Comparison of ENCODE assay signal across 12 mouse cellular contexts in genomic region chr10:80496421-80496820, GRCm38 (mm10). TPM values are rescaled to one million over a fixed set of nuclear protein-coding genes. Genes with fewer than 3 reads are reported as not detected.
DNase-seq lines count a peak whose midpoint lies in the region; ATAC-seq lines count a peak whose summit lies in the region.
"Had no signal": no experiment of that assay in that cellular context is flagged by ENCODE, and none has a peak within 500 bp of the region (broad histone marks: within the 10 kb centered on the region; RNA-seq: fewer than 3 reads in every experiment).

No protein-coding gene starts in this region.

- ATAC-seq in forebrain, embryonic 12.5 days (ENCODE audit: low FRiP score) = no peak
- ATAC-seq in forebrain, embryonic 16.5 days = no peak
- ATAC-seq in forebrain, embryonic 14.5 days = no peak
- ATAC-seq in limb, embryonic 15.5 days (ENCODE audit: insufficient number of reproducible peaks, low FRiP score, low TSS enrichment, low read depth) = no peak

- H3K9ac ChIP-seq in forebrain, embryonic 12.5 days = 0 out of 2 replicates have a peak overlapping the region, but pooled peaks have one; percentile 17
- H3K9ac ChIP-seq in forebrain, embryonic 16.5 days (replicated peaks; ENCODE audit: low read depth, low read length) = no peak overlapping the region
- no peak overlapping the region for H3K9ac ChIP-seq in forebrain, embryonic 14.5 days (ENCODE audit: low read length)
- H3K9ac ChIP-seq in limb, embryonic 15.5 days = no peak overlapping the region
- H3K9ac ChIP-seq: limb, embryonic 12.5 days had no signal

- peak overlapping the region; percentile 42; the same call in 1 of the 2 replicates for H3K4me3 ChIP-seq in forebrain, embryonic 12.5 days (replicated peaks)
- H3K4me3 ChIP-seq in forebrain, embryonic 16.5 days (replicated peaks; ENCODE audit: low read length) = no peak overlapping the region
- peak overlapping the region; percentile 32 for H3K4me3 ChIP-seq in forebrain, embryonic 14.5 days (ENCODE audit: low read depth, low read length)
- H3K4me3 ChIP-seq in limb, embryonic 15.5 days = peak overlapping the region; percentile 48; the same call in 1 of the 2 replicates

- no peaks in the 10 kb centered on the region for H3K9me3 ChIP-seq in forebrain, embryonic 12.5 days
- H3K9me3 ChIP-seq in forebrain, embryonic 16.5 days (ENCODE audit: control insufficient read depth, low read length) = no peaks in the 10 kb centered on the region
- no peaks in the 10 kb centered on the region for H3K9me3 ChIP-seq in forebrain, embryonic 14.5 days (replicated peaks; ENCODE audit: control insufficient read depth, low read length)
- H3K9me3 ChIP-seq in limb, embryonic 15.5 days = no peaks in the 10 kb centered on the region
- H3K9me3 ChIP-seq: limb, embryonic 12.5 days had no signal

- WGBS in forebrain, embryonic 12.5 days = under 1% methylated on average over 20 of the region's 20 CpGs
- under 1% methylated on average over 19 of the region's 20 CpGs for whole genome bisulfite sequencing in forebrain, embryonic 16.5 days
- WGBS in forebrain, embryonic 14.5 days = 0% methylated on average over 20 of the region's 20 CpGs
- WGBS in limb, embryonic 15.5 days = under 1% methylated on average over 20 of the region's 20 CpGs

- H3K27me3 ChIP-seq in forebrain, embryonic 12.5 days = peaks cover 100% of the 10 kb centered on the region
- peaks cover 85% of the 10 kb centered on the region for H3K27me3 ChIP-seq in forebrain, embryonic 16.5 days (replicated peaks; ENCODE audit: control insufficient read depth, insufficient read depth, low read length)
- H3K27me3 ChIP-seq in forebrain, embryonic 14.5 days (replicated peaks; ENCODE audit: control insufficient read depth, insufficient read depth, low read length) = peaks cover 98% of the 10 kb centered on the region
- peaks cover 99% of the 10 kb centered on the region for H3K27me3 ChIP-seq in limb, embryonic 15.5 days

- no peak overlapping the region for H3K27ac ChIP-seq in forebrain, embryonic 12.5 days
- H3K27ac ChIP-seq in forebrain, embryonic 16.5 days (ENCODE audit: low read length) = no peak overlapping the region
- H3K27ac ChIP-seq in forebrain, embryonic 14.5 days (ENCODE audit: low read depth, low read length) = no peak overlapping the region
- no peak overlapping the region for H3K27ac ChIP-seq in limb, embryonic 15.5 days
- H3K27ac ChIP-seq: limb, embryonic 12.5 days had no signal

- no peaks in the 10 kb centered on the region for H3K36me3 ChIP-seq in forebrain, embryonic 12.5 days (replicated peaks)
- no peaks in the 10 kb centered on the region for H3K36me3 ChIP-seq in forebrain, embryonic 16.5 days (ENCODE audit: control insufficient read depth, insufficient read depth)
- no peaks in the 10 kb centered on the region for H3K36me3 ChIP-seq in forebrain, embryonic 14.5 days (ENCODE audit: control insufficient read depth, insufficient read depth, low read length)
- no peaks in the 10 kb centered on the region for H3K36me3 ChIP-seq in limb, embryonic 15.5 days
- H3K36me3 ChIP-seq: limb, embryonic 12.5 days had no signal

- H3K4me1 ChIP-seq in forebrain, embryonic 12.5 days = peaks cover 29% of the 10 kb centered on the region
- peaks cover 18% of the 10 kb centered on the region for H3K4me1 ChIP-seq in forebrain, embryonic 16.5 days (replicated peaks; ENCODE audit: control insufficient read depth, insufficient read depth, low read length)
- H3K4me1 ChIP-seq in forebrain, embryonic 14.5 days (ENCODE audit: control insufficient read depth, insufficient read depth, low read length) = 0 out of 2 replicates have a peak, but pooled peaks cover 5% of the 10 kb centered on the region
- H3K4me1 ChIP-seq in limb, embryonic 15.5 days = peaks cover 19% of the 10 kb centered on the region

- H3K4me2 ChIP-seq in forebrain, embryonic 12.5 days = 0 out of 2 replicates have a peak overlapping the region, but pooled peaks have one; percentile 21
- H3K4me2 ChIP-seq in forebrain, embryonic 16.5 days (ENCODE audit: low read length) = no peak overlapping the region
- H3K4me2 ChIP-seq in forebrain, embryonic 14.5 days (ENCODE audit: low read length) = no peak overlapping the region
- 0 out of 2 replicates have a peak overlapping the region, but pooled peaks have one; percentile 88 for H3K4me2 ChIP-seq in limb, embryonic 15.5 days

- DNase-seq in forebrain, embryonic 14.5 days (ENCODE audit: low spot score) = no peak
- DNase-seq in neural tube, embryonic 10.5 days (ENCODE audit: extremely low spot score, low spot score) = peak; percentile 37
- no peak for DNase-seq in cerebellum, postnatal 10 days
- DNase-seq in thymus, postnatal 10 days (ENCODE audit: low spot score in 2 of 2) = no peak
- DNase-seq in urinary bladder, postnatal 4 days (ENCODE audit: low spot score in 2 of 2) = no peak
- DNase-seq: adrenal gland, postnatal 36 days; cerebellum, adult 8-10 months had no signal

RNA-seq across cellular contexts. Expression of gene Onecut3, which starts 1.8 kb away (rescaled TPM):
- 0.68 and 0.83 TPM in 2 replicates for polyA plus RNA-seq in forebrain, embryonic 12.5 days (2016; fragmentation: Nextera tagmentation; extraction: Ambion mirVana)
- 0.07 and 0.46 TPM in 2 replicates for polyA plus RNA-seq in forebrain, embryonic 16.5 days (2015; fragmentation: Nextera tagmentation; extraction: Ambion mirVana)
- polyA plus RNA-seq in forebrain, embryonic 14.5 days (2014; fragmentation: Nextera tagmentation; extraction: Ambion mirVana) = 0.28 and 0.34 TPM in 2 replicates
- polyA plus RNA-seq in limb, embryonic 15.5 days (2015; fragmentation: Nextera tagmentation; extraction: Ambion mirVana) = not detected in 2 replicates
- polyA plus RNA-seq: limb, embryonic 12.5 days had no signal

RNA-seq across cellular contexts. Expression of gene Atp8b3, which starts 42.5 kb away (rescaled TPM):
- 0.46 and 0.64 TPM in 2 replicates for polyA plus RNA-seq in forebrain, embryonic 12.5 days (2016; fragmentation: Nextera tagmentation; extraction: Ambion mirVana)
- 0.16 and 0.23 TPM in 2 replicates for polyA plus RNA-seq in forebrain, embryonic 16.5 days (2015; fragmentation: Nextera tagmentation; extraction: Ambion mirVana)
- polyA plus RNA-seq in forebrain, embryonic 14.5 days (2014; fragmentation: Nextera tagmentation; extraction: Ambion mirVana) = 0.30 and 0.33 TPM in 2 replicates
- 0.08 and 0.15 TPM in 2 replicates for polyA plus RNA-seq in limb, embryonic 15.5 days (2015; fragmentation: Nextera tagmentation; extraction: Ambion mirVana)
- polyA plus RNA-seq: large intestine, adult 2 months had no signal

Comparison
In these comparisons a context has a peak if more than half of its experiments do, and no peak if none do; other contexts are left out.
1. H3K4me2 ChIP-seq: peak in forebrain, embryonic 12.5 days (single experiment) and limb, embryonic 15.5 days (single experiment); none in forebrain, embryonic 16.5 days (single experiment) and forebrain, embryonic 14.5 days (single experiment).